Mouse (Mus musculus): ENCODE data around the gene Eno4.

DNA sequence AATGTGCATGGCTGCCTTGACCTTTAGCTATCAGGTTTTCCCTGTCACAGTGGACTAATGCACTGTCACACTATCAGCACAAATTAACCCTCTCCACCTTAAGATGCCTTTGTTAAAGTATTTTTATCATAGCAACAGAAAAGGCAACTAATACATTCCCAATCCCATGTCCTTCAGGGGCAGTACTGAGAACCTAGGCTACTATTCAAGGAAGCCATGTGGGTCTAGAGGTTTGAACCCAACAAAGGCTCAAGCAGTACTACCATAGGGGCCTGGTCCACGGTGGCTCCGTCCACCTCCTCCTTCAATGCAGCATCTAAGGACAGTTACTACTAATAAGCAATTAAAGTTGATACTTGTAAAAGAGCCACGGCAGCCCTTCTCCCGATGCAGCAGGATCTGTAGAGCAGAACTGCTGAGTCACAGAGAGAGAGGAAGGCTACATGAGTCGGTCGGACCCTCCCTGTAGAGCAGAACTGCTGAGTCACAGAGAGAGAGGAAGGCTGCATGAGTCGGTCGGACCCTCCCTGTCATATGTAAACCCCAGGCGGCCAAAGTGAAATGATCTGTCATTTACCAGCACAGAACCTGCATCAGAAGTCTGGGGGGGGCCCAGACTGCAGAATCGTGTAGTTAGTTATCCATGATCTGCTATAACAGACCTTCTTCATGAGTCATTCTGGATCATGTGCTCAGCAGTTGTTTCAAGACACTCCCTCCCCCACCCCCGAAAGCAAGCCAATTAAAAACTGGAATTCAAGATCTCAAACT lies 35.4 kb downstream of the Eno4 start:
- no peak for TF ChIP-seq CTCF (IDR thresholded peaks at IDR 0.05; ENCODE audit: control insufficient read depth, insufficient read depth, insufficient read length)
- TF ChIP-seq MYOD1 (IDR thresholded peaks at IDR 0.05; ENCODE audit: control insufficient read depth, insufficient read length, low read depth): no peak
- TF ChIP-seq USF1 (IDR thresholded peaks at IDR 0.05; ENCODE audit: low read depth): peak; percentile 82
- peak; percentile 26 for TF ChIP-seq FOSL1 (IDR thresholded peaks at IDR 0.05; ENCODE audit: insufficient read depth, low read length, poor library complexity, severe bottlenecking)
- TF ChIP-seq CEBPB (IDR thresholded peaks at IDR 0.05; ENCODE audit: low read depth): no peak
- TF ChIP-seq MAX (IDR thresholded peaks at IDR 0.05): peak; percentile 50
- TF ChIP-seq MYOG (IDR thresholded peaks at IDR 0.05; ENCODE audit: control insufficient read depth, extremely low read depth, insufficient read length): no peak

Data from C2C12 (cell line).